Mouse (Mus musculus) C2C12 (cell line): Measurements from ENCODE around the gene Plekhg1.

Source experiments
- CTCF ChIP-seq: IDR thresholded peaks from one replicate; pipeline ENCODE4 v1.5.1; 2011; ENCODE audit not compliant: control insufficient read depth, insufficient read depth, insufficient read length
- USF1 ChIP-seq: IDR thresholded peaks from one replicate; pipeline ENCODE4 v1.6.1; 2011; ENCODE audit warnings: low read depth, mild to moderate bottlenecking, control low read depth, moderate library complexity

DNA sequence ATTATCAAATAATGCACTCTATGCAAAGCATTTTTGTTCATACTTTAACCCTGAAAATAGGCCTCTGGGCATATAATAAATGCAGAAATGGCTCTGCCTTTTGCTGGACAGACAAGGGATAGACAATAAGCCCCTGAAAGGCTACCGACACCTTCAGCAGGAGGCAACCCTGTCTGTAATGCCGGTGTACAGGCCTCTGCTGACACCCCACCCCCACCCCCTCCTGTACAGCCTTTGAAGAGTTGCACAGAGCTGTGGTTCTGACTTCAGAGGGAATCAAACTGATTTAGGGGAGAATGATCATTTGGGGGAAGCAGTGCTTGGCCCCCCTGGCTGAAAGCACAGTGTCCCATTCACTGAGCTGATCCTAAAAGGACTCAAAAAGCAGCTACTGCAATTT is 17.8 kb upstream of the Plekhg1 start:
- no peak for TF ChIP-seq USF1
- no peak for TF ChIP-seq CTCF
